Mouse (Mus musculus) CH12.LX (cell line): Measurements from ENCODE around the gene Cpeb1.

Source experiments
- KAT2A ChIP-seq: IDR thresholded peaks from 2 replicates; pipeline ENCODE4 v1.6.1; 2012; ENCODE audit warnings: low read length, improper control_type of control experiment, inconsistent platforms; ENCODE audit not compliant: insufficient replicate concordance
- RCOR1 ChIP-seq: conservative IDR thresholded peaks from 2 replicates; pipeline ENCODE4 v1.6.1; 2012; ENCODE audit warnings: low read depth, mild to moderate bottlenecking, inconsistent platforms, low read length, improper control_type of control experiment
- USF1 ChIP-seq: IDR thresholded peaks from 2 replicates; pipeline ENCODE4 v1.6.1; 2014; ENCODE audit warnings: low read depth, mild to moderate bottlenecking, inconsistent platforms, low read length, improper control_type of control experiment

DNA sequence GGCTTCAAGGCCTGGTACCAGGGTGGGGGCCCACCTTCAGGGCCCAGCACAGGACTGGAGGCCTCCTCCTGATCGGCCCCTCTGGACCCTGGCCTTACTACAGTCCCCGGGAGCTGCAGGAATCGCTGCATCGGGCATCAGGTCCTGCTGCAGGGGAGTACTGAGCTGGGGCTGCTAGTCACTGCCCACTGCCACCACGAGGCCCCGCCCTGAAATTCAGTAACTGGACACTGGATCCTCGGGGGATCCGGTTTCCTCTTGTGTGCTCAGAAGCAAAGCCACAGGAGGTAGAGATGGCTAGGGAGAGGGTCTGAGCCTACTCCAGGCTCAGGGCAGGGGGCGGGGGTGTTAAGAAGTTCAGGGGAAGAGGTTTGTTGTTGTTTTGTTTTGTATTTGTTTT, 34.4 kb upstream of the Cpeb1 start:
- TF ChIP-seq KAT2A (no peak), USF1 (no peak), RCOR1 (no peak)
